Mouse (Mus musculus) liver, adult (tissue): Measurements from ENCODE around the gene Vnn1.

Experiments used
- GATA4 ChIP-seq: IDR thresholded peaks from 2 replicates; pipeline ENCODE4 v1.6.1; 2014; ENCODE audit warnings: mild to moderate bottlenecking, low read length; ENCODE audit not compliant: insufficient replicate concordance

Gene Vnn1

GRCm38 (mm10) chr10:23894601-23895349 lies at the start of gene Vnn1:
Gene Vnn1 (plus strand): TSS chr10:23894688.
- TF ChIP-seq GATA4 = no peak

- TF ChIP-seq GATA4 = 0 out of 2 replicates have a peak, but pooled peaks have one; percentile 4
Observed at GRCm38 (mm10) chr10:23851228-23851912, 43.1 kb upstream of the Vnn1 start, which contains the start of gene Vnn3. Gene Vnn3 (plus strand): TSS chr10:23851462.

GRCm38 (mm10) chr10:23852096-23852495 lies 42.4 kb upstream of the Vnn1 start:
- TF ChIP-seq GATA4 = no peak

- TF ChIP-seq GATA4 = no peak
Observed at GRCm38 (mm10) chr10:23864362-23865312, 29.9 kb upstream of the Vnn1 start.

- TF ChIP-seq GATA4 = no peak
Observed at GRCm38 (mm10) chr10:23880695-23881094, 13.8 kb upstream of the Vnn1 start.

- no peak for TF ChIP-seq GATA4
Observed at GRCm38 (mm10) chr10:23884910-23885309, 9.6 kb upstream of the Vnn1 start.

GRCm38 (mm10) chr10:23886060-23886459 lies 8.4 kb upstream of the Vnn1 start:
- no peak for TF ChIP-seq GATA4

- TF ChIP-seq GATA4 = no peak
Observed at GRCm38 (mm10) chr10:23892987-23893386, 1.5 kb upstream of the Vnn1 start.

GRCm38 (mm10) chr10:23895376-23895775 lies 888 bp downstream of the Vnn1 start:
- TF ChIP-seq GATA4 = no peak

- TF ChIP-seq GATA4 = no peak
Observed at GRCm38 (mm10) chr10:23901119-23901518, 6.6 kb downstream of the Vnn1 start.

GRCm38 (mm10) chr10:23905661-23906060 lies 11.2 kb downstream of the Vnn1 start:
- no peak for TF ChIP-seq GATA4

- no peak for TF ChIP-seq GATA4
Observed at GRCm38 (mm10) chr10:23920056-23920455, 25.6 kb downstream of the Vnn1 start, which contains the start of gene Taar1. Gene Taar1 (plus strand): TSS chr10:23920356.

GRCm38 (mm10) chr10:23922468-23922867 lies 28.0 kb downstream of the Vnn1 start:
- TF ChIP-seq GATA4 = no peak

GRCm38 (mm10) chr10:23923941-23924340 lies 29.5 kb downstream of the Vnn1 start:
- no peak for TF ChIP-seq GATA4

- TF ChIP-seq GATA4 = no peak
Observed at GRCm38 (mm10) chr10:23937613-23938012, 43.1 kb downstream of the Vnn1 start.
